Mouse (Mus musculus) liver, embryonic 14.5 days (tissue): ENCODE data around the gene Lman2.

ENCODE experiments used
- CTCF ChIP-seq: IDR thresholded peaks from 2 replicates; pipeline ENCODE4 v1.5.1; 2016; ENCODE audit warnings: antibody characterized with exemption, low read depth, control low read depth
- EP300 ChIP-seq: IDR thresholded peaks from 2 replicates; pipeline ENCODE4 v1.6.1; 2016; ENCODE audit warnings: antibody characterized with exemption, low read depth

DNA sequence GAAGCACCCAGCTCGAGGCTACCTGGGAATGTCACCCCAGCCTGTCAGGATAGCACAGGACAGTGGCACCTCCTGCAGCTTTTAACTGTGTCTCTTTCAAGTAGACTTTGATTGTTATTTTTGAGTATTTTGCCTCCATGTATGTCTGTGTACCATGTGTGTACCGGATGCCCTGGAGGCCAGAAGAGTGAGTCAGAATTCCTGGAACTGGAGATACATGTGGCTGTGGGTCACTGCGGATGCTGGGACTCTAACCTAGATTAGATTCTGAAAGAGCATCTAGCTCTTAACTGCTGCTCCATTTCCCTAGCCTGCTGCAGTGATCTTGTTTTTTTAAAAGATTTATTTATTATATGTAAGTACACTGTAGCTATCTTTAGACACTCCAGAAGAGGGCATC lies 30.3 kb downstream of the Lman2 start:
- TF ChIP-seq CTCF (no peak), EP300 (no peak)
